Mouse (Mus musculus): ENCODE measurements around the gene Mettl5. TPM values are rescaled to one million over a fixed set of nuclear protein-coding genes. Genes with fewer than 3 reads are reported as not detected.

Gene Mettl5
- polyA plus RNA-seq, 1 experiment = 16.3 TPM

- Histone ChIP-seq H3K4me3 (replicated peaks; ENCODE audit: insufficient read depth, low read depth, low read length) (no peak overlapping the region), H3K27ac (ENCODE audit: insufficient read depth, low read length) (peak overlapping the region; percentile 4; the same call in 1 of the 2 replicates), H3K4me1 (ENCODE audit: control insufficient read depth, insufficient read depth, low read length) (peaks cover 23% of the 10 kb centered on the region), H3K27me3 (ENCODE audit: control insufficient read depth, insufficient read depth, low read length) (no peaks in the 10 kb centered on the region)
- WGBS = 62% methylated on average over 7 of the region's 7 CpGs
- TF ChIP-seq POLR2A (IDR thresholded peaks at IDR 0.05; ENCODE audit: borderline replicate concordance, insufficient read depth, low read length) = no peak
- no peak for TF ChIP-seq CTCF (IDR thresholded peaks at IDR 0.05; ENCODE audit: borderline replicate concordance, insufficient read depth, low read depth, low read length)
- DNase-seq = no peak
Observed at GRCm38 (mm10) chr2:69828031-69828430, 57.4 kb downstream of the Mettl5 start.

- TF ChIP-seq CTCF (IDR thresholded peaks at IDR 0.05; ENCODE audit: borderline replicate concordance, insufficient read depth, low read depth, low read length) (no peak), POLR2A (IDR thresholded peaks at IDR 0.05; ENCODE audit: borderline replicate concordance, insufficient read depth, low read length) (0 out of 2 replicates have a peak, but pooled peaks have one; percentile 32)
- Histone ChIP-seq H3K4me3 (replicated peaks; ENCODE audit: insufficient read depth, low read depth, low read length) (no peak overlapping the region), H3K27me3 (ENCODE audit: control insufficient read depth, insufficient read depth, low read length) (no peaks in the 10 kb centered on the region), H3K4me1 (ENCODE audit: control insufficient read depth, insufficient read depth, low read length) (peaks cover 23% of the 10 kb centered on the region), H3K27ac (ENCODE audit: insufficient read depth, low read length) (peak overlapping the region; percentile 91)
- DNase-seq = peak; percentile 74 to 88
- WGBS = 4% methylated on average over 2 of the region's 2 CpGs
Observed at GRCm38 (mm10) chr2:69826380-69826779, 59.0 kb downstream of the Mettl5 start.

- no peak for TF ChIP-seq CTCF (IDR thresholded peaks at IDR 0.05; ENCODE audit: borderline replicate concordance, insufficient read depth, low read depth, low read length)
- no peak for TF ChIP-seq POLR2A (IDR thresholded peaks at IDR 0.05; ENCODE audit: borderline replicate concordance, insufficient read depth, low read length)
- Histone ChIP-seq H3K4me3 (replicated peaks; ENCODE audit: insufficient read depth, low read depth, low read length) (peak overlapping the region; percentile 11), H3K27me3 (ENCODE audit: control insufficient read depth, insufficient read depth, low read length) (no peaks in the 10 kb centered on the region), H3K4me1 (ENCODE audit: control insufficient read depth, insufficient read depth, low read length) (peaks cover 23% of the 10 kb centered on the region), H3K27ac (ENCODE audit: insufficient read depth, low read length) (peak overlapping the region; percentile 98)
- 13% methylated on average over 10 of the region's 10 CpGs for WGBS
- peak; percentile 48 to 52 for DNase-seq
Observed at GRCm38 (mm10) chr2:69825898-69826297, 59.5 kb downstream of the Mettl5 start.

- H3K27me3 ChIP-seq (ENCODE audit: control insufficient read depth, insufficient read depth, low read length) = no peaks in the 10 kb centered on the region
- TF ChIP-seq CTCF (IDR thresholded peaks at IDR 0.05; ENCODE audit: borderline replicate concordance, insufficient read depth, low read depth, low read length) = no peak
- no peak for TF ChIP-seq POLR2A (IDR thresholded peaks at IDR 0.05; ENCODE audit: borderline replicate concordance, insufficient read depth, low read length)
- no peak for DNase-seq
- H3K27ac ChIP-seq (ENCODE audit: insufficient read depth, low read length) = peak overlapping the region; percentile 74
- peaks cover 21% of the 10 kb centered on the region for H3K4me1 ChIP-seq (ENCODE audit: control insufficient read depth, insufficient read depth, low read length)
- 1% methylated on average over 44 of the region's 45 CpGs for WGBS
- peak overlapping the region; percentile 79 for H3K4me3 ChIP-seq (replicated peaks; ENCODE audit: insufficient read depth, low read depth, low read length)
Observed at GRCm38 (mm10) chr2:69823129-69823677, 62.2 kb downstream of the Mettl5 start.

GRCm38 (mm10) chr2:69822361-69823128, 62.9 kb downstream of the Mettl5 start:
- peak overlapping the region; percentile 74 for H3K27ac ChIP-seq (ENCODE audit: insufficient read depth, low read length)
- H3K27me3 ChIP-seq (ENCODE audit: control insufficient read depth, insufficient read depth, low read length) = no peaks in the 10 kb centered on the region
- H3K4me1 ChIP-seq (ENCODE audit: control insufficient read depth, insufficient read depth, low read length) = peaks cover 16% of the 10 kb centered on the region
- H3K4me3 ChIP-seq (replicated peaks; ENCODE audit: insufficient read depth, low read depth, low read length) = peak overlapping the region; percentile 79
- peak; percentile 65 to 75 for DNase-seq
- TF ChIP-seq CTCF (IDR thresholded peaks at IDR 0.05; ENCODE audit: borderline replicate concordance, insufficient read depth, low read depth, low read length) (no peak), POLR2A (IDR thresholded peaks at IDR 0.05; ENCODE audit: borderline replicate concordance, insufficient read depth, low read length) (no peak)
- under 1% methylated on average over 72 of the region's 80 CpGs for WGBS

GRCm38 (mm10) chr2:69821711-69822110, 63.7 kb downstream of the Mettl5 start, which contains the start of gene Klhl23:
Gene Klhl23, plus strand, starts transcription at chr2:69821944.
- H3K27ac ChIP-seq (ENCODE audit: insufficient read depth, low read length) = peak within 1 kb of the TSS; percentile 74
- no peak for TF ChIP-seq CTCF (IDR thresholded peaks at IDR 0.05; ENCODE audit: borderline replicate concordance, insufficient read depth, low read depth, low read length)
- no peak for TF ChIP-seq POLR2A (IDR thresholded peaks at IDR 0.05; ENCODE audit: borderline replicate concordance, insufficient read depth, low read length)
- WGBS = 18% methylated on average over 8 of the region's 8 CpGs
- H3K4me3 ChIP-seq (replicated peaks; ENCODE audit: insufficient read depth, low read depth, low read length) = peak within 1 kb of the TSS; percentile 79
- DNase-seq = peak in 1 of 2 experiments; percentile 13
- H3K27me3 ChIP-seq (ENCODE audit: control insufficient read depth, insufficient read depth, low read length) = no peaks in the 10 kb centered on the region
- H3K4me1 ChIP-seq (ENCODE audit: control insufficient read depth, insufficient read depth, low read length) = peaks cover 15% of the 10 kb centered on the region

Other genes starting within 250 kb of the Mettl5 start
- 21.3 and 23.2 TPM in 2 replicates for gene Bbs5, start 238.4 kb downstream of the Mettl5 start, polyA plus RNA-seq (2012; rRNA removed)
- 0.13 and 0.16 TPM in 2 replicates for gene Klhl41, start 215.5 kb downstream of the Mettl5 start, polyA plus RNA-seq (2012; rRNA removed)
- gene Fastkd1, start 172.1 kb downstream of the Mettl5 start, polyA plus RNA-seq (2012; rRNA removed) = 16.5 and 16.6 TPM in 2 replicates
- gene Ppig, start 163.1 kb downstream of the Mettl5 start, polyA plus RNA-seq (2012; rRNA removed) = 23.2 and 24.0 TPM in 2 replicates
- 2.2 and 2.4 TPM in 2 replicates for gene Ccdc173, start 96.0 kb downstream of the Mettl5 start, polyA plus RNA-seq (2012; rRNA removed)
- gene Phospho2, start 96.0 kb downstream of the Mettl5 start, polyA plus RNA-seq (2012; rRNA removed) = 48.8 and 51.7 TPM in 2 replicates
- 25.6 and 28.8 TPM in 2 replicates for gene Klhl23, start 63.7 kb downstream of the Mettl5 start, polyA plus RNA-seq (2012; rRNA removed)
- gene Ssb, start 24.1 kb downstream of the Mettl5 start, polyA plus RNA-seq (2012; rRNA removed) = 91.0 and 92.8 TPM in 2 replicates
- 63.2 and 67.5 TPM in 2 replicates for gene Ubr3, start 11.6 kb upstream of the Mettl5 start, polyA plus RNA-seq (2012; rRNA removed)
- 0.08 TPM in 2 replicates for gene Myo3b, start 153.5 kb upstream of the Mettl5 start, polyA plus RNA-seq (2012; rRNA removed)